Mouse (Mus musculus) embryonic fibroblast, embryonic 13.5 days (primary cell): ENCODE measurements at regions not wholly inside any gene's neighbourhood (a gene's known extent, or its start where the extent isn't known, plus 50 kb on each side); places are given as distances from the start of the nearest gene placed in this dataset.

Experiments used
- CTCF ChIP-seq: IDR thresholded peaks from 2 replicates; pipeline ENCODE4 v1.5.1; 2011; ENCODE audit warnings: mild to moderate bottlenecking, control low read depth, low read length, moderate library complexity, borderline replicate concordance; ENCODE audit not compliant: insufficient read depth
- POLR2A ChIP-seq: IDR thresholded peaks from 2 replicates; pipeline ENCODE4 v1.6.1; 2011; ENCODE audit warnings: low read depth, mild to moderate bottlenecking, control low read depth, low read length, moderate library complexity

DNA sequence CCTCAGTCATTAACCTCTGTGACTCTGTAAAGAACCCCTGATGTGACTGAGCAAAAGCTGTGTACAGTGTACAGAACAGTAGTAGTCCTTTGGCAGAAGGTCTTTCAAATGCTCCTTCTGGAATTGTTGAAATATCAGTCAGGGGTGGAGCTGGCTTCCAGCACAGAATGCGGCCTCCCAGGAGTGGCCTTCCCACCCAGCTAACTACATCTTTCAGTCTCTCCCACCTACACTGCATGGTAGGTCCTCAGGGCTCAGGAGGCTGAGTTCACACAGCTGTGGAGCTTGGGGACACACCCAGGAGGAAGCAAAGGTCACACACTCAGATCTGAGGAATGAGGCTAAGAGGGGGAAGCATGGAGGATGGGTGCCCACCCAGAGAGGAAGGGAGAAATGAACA is 495.3 kb downstream of the Ccdc171 start:
- no peak for TF ChIP-seq POLR2A
- no peak for TF ChIP-seq CTCF
